ENCODE assay signal across 8 mouse cellular contexts in genomic region chr1:165616652-165617051, GRCm38 (mm10). TPM values are rescaled to one million over a fixed set of nuclear protein-coding genes. Genes with fewer than 3 reads are reported as not detected.
DNase-seq lines count a peak whose midpoint lies in the region; ATAC-seq lines count a peak whose summit lies in the region.

No protein-coding gene starts in this region.

- no peak overlapping the region for H3K9ac ChIP-seq in hindbrain, embryonic 11.5 days (ENCODE audit: low read depth, low read length)
- no peak overlapping the region for H3K9ac ChIP-seq in hindbrain, embryonic 13.5 days
- no peak overlapping the region for H3K9ac ChIP-seq in liver, embryonic 16.5 days (ENCODE audit: low read depth, low read length)

- peak overlapping the region; percentile 72 for H3K27ac ChIP-seq in hindbrain, embryonic 10.5 days
- no peak overlapping the region for H3K27ac ChIP-seq in hindbrain, embryonic 11.5 days (ENCODE audit: low read depth, low read length)
- H3K27ac ChIP-seq in brown adipose tissue, adult 24 weeks (replicated peaks; ENCODE audit: low read depth, low read length), result peak overlapping the region; percentile 70
- H3K27ac ChIP-seq in hindbrain, embryonic 13.5 days, result peak overlapping the region; percentile 52
- H3K27ac ChIP-seq in liver, embryonic 16.5 days (ENCODE audit: low read length), result peak overlapping the region; percentile 43

- H3K36me3 ChIP-seq in hindbrain, embryonic 10.5 days, result peaks cover 37% of the 10 kb centered on the region
- H3K36me3 ChIP-seq in hindbrain, embryonic 11.5 days (ENCODE audit: control insufficient read depth, insufficient read depth, low read length), result peaks cover 5% of the 10 kb centered on the region; the same call in 1 of the 2 replicates
- H3K36me3 ChIP-seq in hindbrain, embryonic 13.5 days, result peaks cover 23% of the 10 kb centered on the region
- H3K36me3 ChIP-seq in liver, embryonic 16.5 days (ENCODE audit: control insufficient read depth, insufficient read depth), result no peaks in the 10 kb centered on the region

- peaks cover 34% of the 10 kb centered on the region for H3K4me1 ChIP-seq in hindbrain, embryonic 10.5 days (replicated peaks)
- H3K4me1 ChIP-seq in hindbrain, embryonic 11.5 days (replicated peaks; ENCODE audit: control insufficient read depth, insufficient read depth, low read length), result no peaks in the 10 kb centered on the region
- peaks cover 24% of the 10 kb centered on the region for H3K4me1 ChIP-seq in brown adipose tissue, adult 24 weeks (ENCODE audit: control insufficient read depth, insufficient read depth, insufficient read length, low read length)
- H3K4me1 ChIP-seq in hindbrain, embryonic 13.5 days (replicated peaks), result peaks cover 19% of the 10 kb centered on the region
- peaks cover 11% of the 10 kb centered on the region for H3K4me1 ChIP-seq in liver, embryonic 16.5 days (ENCODE audit: control insufficient read depth, low read depth, low read length)

- no peak for DNase-seq in hindbrain, embryonic 10.5 days (ENCODE audit: low spot score)
- DNase-seq in hindbrain, embryonic 11.5 days (ENCODE audit: low spot score), result no peak
- DNase-seq in urinary bladder, postnatal 14 days (ENCODE audit: low spot score), result no peak
- no peak for DNase-seq in urinary bladder, postnatal 10 days (ENCODE audit: low spot score)

- ATAC-seq in hindbrain, embryonic 11.5 days (ENCODE audit: low FRiP score), result no peak
- no peak for ATAC-seq in hindbrain, embryonic 13.5 days (ENCODE audit: low FRiP score)
- peak; percentile 22; the same call in 1 of the 2 replicates for ATAC-seq in liver, embryonic 16.5 days (ENCODE audit: low read depth)
- no peak for ATAC-seq in cerebellum, adult (ENCODE audit: insufficient number of reproducible peaks, low FRiP score, low TSS enrichment)

- H3K27me3 ChIP-seq in hindbrain, embryonic 10.5 days (ENCODE audit: insufficient read depth, poor library complexity, severe bottlenecking), result no peaks in the 10 kb centered on the region
- no peaks in the 10 kb centered on the region for H3K27me3 ChIP-seq in hindbrain, embryonic 11.5 days (ENCODE audit: control insufficient read depth, insufficient read depth, low read length)
- no peaks in the 10 kb centered on the region for H3K27me3 ChIP-seq in hindbrain, embryonic 13.5 days
- H3K27me3 ChIP-seq in liver, embryonic 16.5 days (ENCODE audit: control insufficient read depth, insufficient read depth, low read depth, low read length), result no peaks in the 10 kb centered on the region

- H3K4me3 ChIP-seq in hindbrain, embryonic 10.5 days, result no peak overlapping the region
- no peak overlapping the region for H3K4me3 ChIP-seq in hindbrain, embryonic 11.5 days (ENCODE audit: low read depth, low read length)
- no peak overlapping the region for H3K4me3 ChIP-seq in brown adipose tissue, adult 24 weeks (ENCODE audit: insufficient read depth, low read depth, low read length)
- no peak overlapping the region for H3K4me3 ChIP-seq in hindbrain, embryonic 13.5 days
- H3K4me3 ChIP-seq in liver, embryonic 16.5 days (ENCODE audit: low read depth, low read length), result no peak overlapping the region

- H3K9me3 ChIP-seq in hindbrain, embryonic 10.5 days, result peaks cover 5% of the 10 kb centered on the region; the same call in 1 of the 2 replicates
- no peaks in the 10 kb centered on the region for H3K9me3 ChIP-seq in hindbrain, embryonic 11.5 days (ENCODE audit: control insufficient read depth, low read length)
- peaks cover 9% of the 10 kb centered on the region; the same call in 1 of the 2 replicates for H3K9me3 ChIP-seq in hindbrain, embryonic 13.5 days
- H3K9me3 ChIP-seq in liver, embryonic 16.5 days (replicated peaks; ENCODE audit: control insufficient read depth, low read length), result no peaks in the 10 kb centered on the region

- H3K4me2 ChIP-seq in hindbrain, embryonic 11.5 days (replicated peaks; ENCODE audit: low read depth, low read length), result no peak overlapping the region
- no peak overlapping the region for H3K4me2 ChIP-seq in hindbrain, embryonic 13.5 days
- H3K4me2 ChIP-seq in liver, embryonic 16.5 days (ENCODE audit: low read depth, low read length), result peak overlapping the region; percentile 1; the same call in 1 of the 2 replicates

- 48% methylated on average over 7 of the region's 7 CpGs for WGBS in hindbrain, embryonic 10.5 days
- 56% methylated on average over 7 of the region's 7 CpGs for WGBS in hindbrain, embryonic 11.5 days
- 55% methylated on average over 7 of the region's 7 CpGs for WGBS in hindbrain, embryonic 13.5 days
- 37% methylated on average over 7 of the region's 7 CpGs for WGBS in liver, embryonic 16.5 days (ENCODE audit: insufficient replicate concordance)

RNA-seq across cellular contexts. Expression of gene Mpzl1, which starts 17.7 kb away (rescaled TPM):
- polyA plus RNA-seq in hindbrain, embryonic 10.5 days (2016; fragmentation: Nextera tagmentation; extraction: Ambion mirVana), result 119 and 136 TPM in 2 replicates
- 149 and 150 TPM in 2 replicates for polyA plus RNA-seq in hindbrain, embryonic 11.5 days (2014; fragmentation: Nextera tagmentation; extraction: Ambion mirVana)
- polyA plus RNA-seq in brown adipose tissue, adult 24 weeks (2012; ENCODE audit: insufficient read depth, insufficient read length, missing spikeins), result 3.4 and 7.4 TPM in 2 replicates
- 151 and 157 TPM in 2 replicates for polyA plus RNA-seq in hindbrain, embryonic 13.5 days (2015; fragmentation: Nextera tagmentation; extraction: Ambion mirVana)
- 21.9 and 23.9 TPM in 2 replicates for polyA plus RNA-seq in liver, embryonic 16.5 days (2015; fragmentation: Nextera tagmentation; extraction: Ambion mirVana)
